Mouse (Mus musculus): ENCODE measurements at regions not wholly inside any gene's neighbourhood (a gene's known extent, or its start where the extent isn't known, plus 50 kb on each side); places are given as distances from the start of the nearest gene placed in this dataset.

GRCm38 (mm10) chr4:124048348-124048831 is 130.6 kb upstream of the 4930535I16Rik start:
- TF ChIP-seq CTCF (IDR thresholded peaks at IDR 0.05) (no peak), EP300 (IDR thresholded peaks at IDR 0.05) (no peak)

Data from lung, postnatal 0 days (tissue).